Mouse (Mus musculus): ENCODE results near the gene Met.

GRCm38 (mm10) chr6:17568702-17569352 is 105.2 kb downstream of the Met start:
- no peak for TF ChIP-seq POLR2A (IDR thresholded peaks at IDR 0.05; ENCODE audit: insufficient read depth, low read length)
- no peak for TF ChIP-seq CTCF (IDR thresholded peaks at IDR 0.05; ENCODE audit: low read depth, low read length)
- TF ChIP-seq EP300 (IDR thresholded peaks at IDR 0.05; ENCODE audit: insufficient read depth, low read depth, low read length), result no peak

Data from ES-Bruce4 (cell line).